Mouse (Mus musculus) E14TG2a.4 (cell line): ENCODE results near the gene Kcnip4.

Source experiments
- CTCF ChIP-seq: conservative IDR thresholded peaks from 2 replicates; pipeline ENCODE4 v1.5.1; 2014; ENCODE audit warnings: low read length
- NANOG ChIP-seq: IDR thresholded peaks from 2 replicates; pipeline ENCODE4 v1.6.1; 2014; ENCODE audit warnings: borderline replicate concordance, low read length, mixed read lengths

GRCm38 (mm10) chr5:49470738-49471137 lies 54.0 kb downstream of the Kcnip4 start:
- TF ChIP-seq CTCF (no peak), NANOG (no peak)
